Mouse (Mus musculus) MN1 (cell line): ENCODE results near the gene Cdca5.
A peak's percentile ranks its signal among the peaks of the same experiment; 100 is the strongest.

Experiments
- DNase-seq: peaks from one replicate; pipeline ENCODE4 v3.0.0-alpha.2; 2016; ENCODE audit warnings: low spot score

Cdca5 gene

DNA sequence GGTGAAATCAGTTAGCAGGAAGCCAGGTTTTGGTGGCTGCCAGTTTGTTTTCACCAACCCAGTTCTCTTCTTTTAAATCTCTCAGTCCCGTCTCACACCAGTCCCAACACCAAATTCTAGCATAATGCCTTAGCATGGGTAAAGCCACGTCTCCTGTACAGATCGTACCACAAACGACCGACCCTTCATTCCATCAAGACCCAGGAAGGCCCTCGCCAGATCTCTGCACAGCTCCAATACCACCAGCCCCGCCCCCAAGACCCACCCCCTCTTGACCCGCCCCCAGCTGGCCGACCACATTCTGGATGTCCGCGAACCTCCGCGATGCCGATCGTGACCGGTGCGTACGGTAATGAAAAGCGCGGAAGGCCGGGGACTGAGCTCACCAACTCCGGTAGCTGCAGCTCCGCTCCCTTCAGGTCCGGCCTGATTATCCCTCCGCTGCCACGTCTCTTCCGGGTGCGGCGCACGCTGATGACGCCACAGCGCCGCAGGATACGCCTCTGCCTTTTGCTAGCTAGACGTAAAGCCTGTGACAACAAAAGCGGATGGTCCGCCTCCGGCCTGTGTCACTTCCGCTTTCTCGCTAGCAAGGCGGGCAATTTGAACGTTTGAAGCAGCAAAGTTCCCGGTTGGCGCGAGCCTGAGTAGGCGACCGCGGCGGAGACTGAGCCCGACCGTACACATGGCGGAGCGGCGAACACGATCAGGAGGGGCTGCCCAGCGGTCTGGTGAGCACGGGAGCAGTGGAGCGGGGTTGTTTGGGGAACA is at the start of gene Cdca5, which contains the start of gene Zfpl1:
Cdca5 (plus strand) TSS at position 506 of the 771 bp plus-strand sequence.
Zfpl1 (minus strand) TSS at position 479 of the 771 bp plus-strand sequence.
- peak; percentile 99 for DNase-seq

DNA sequence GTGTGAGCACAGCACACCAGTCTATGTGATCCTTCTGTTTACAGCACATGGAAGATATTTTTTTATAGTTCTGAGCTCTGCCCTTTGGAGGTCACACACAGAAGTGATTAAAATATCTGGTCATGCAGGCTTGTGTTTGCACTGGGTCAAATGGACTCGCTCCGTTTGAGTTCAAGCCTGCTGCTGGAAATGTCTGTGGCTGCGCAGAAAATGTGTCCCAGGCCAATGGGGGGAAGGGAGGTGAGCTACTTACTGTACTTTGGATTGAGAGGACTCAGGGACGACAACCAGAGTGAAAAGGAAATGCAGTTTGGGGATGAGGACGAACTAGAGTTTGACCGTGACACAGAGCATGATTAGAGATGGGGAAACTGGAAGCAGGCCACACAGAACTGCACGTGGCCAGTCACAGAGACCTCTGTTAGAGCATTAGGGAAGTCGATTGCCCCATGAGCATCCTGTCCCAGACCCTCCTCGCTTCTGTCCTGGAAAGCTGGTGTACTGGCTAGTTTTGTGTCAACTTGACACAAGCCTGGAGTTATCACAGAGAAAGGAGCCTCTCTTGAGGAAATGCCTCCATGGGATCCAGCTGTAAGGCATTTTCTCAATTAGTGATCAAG is 48.7 kb upstream of the Cdca5 start:
- DNase-seq, result no peak

DNA sequence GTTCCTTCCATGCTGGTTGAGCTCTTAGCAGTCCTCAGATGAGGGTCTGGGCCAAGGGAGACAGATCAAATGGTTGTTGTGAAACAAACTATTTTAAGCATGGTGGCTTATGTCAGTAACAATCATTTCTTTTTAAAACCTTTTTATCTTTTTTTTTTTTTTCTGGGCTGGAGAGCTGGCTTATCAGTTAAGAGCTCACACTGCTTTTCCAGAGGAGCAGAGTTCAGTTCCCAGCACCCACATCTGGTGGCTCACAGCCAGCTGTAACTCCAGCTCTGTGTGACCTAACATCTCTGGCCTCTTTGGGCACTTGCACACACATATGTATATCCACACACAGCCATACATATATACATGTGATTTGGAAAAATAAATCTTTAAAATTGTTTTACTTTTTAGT is 47.1 kb upstream of the Cdca5 start:
- DNase-seq, result no peak

DNA sequence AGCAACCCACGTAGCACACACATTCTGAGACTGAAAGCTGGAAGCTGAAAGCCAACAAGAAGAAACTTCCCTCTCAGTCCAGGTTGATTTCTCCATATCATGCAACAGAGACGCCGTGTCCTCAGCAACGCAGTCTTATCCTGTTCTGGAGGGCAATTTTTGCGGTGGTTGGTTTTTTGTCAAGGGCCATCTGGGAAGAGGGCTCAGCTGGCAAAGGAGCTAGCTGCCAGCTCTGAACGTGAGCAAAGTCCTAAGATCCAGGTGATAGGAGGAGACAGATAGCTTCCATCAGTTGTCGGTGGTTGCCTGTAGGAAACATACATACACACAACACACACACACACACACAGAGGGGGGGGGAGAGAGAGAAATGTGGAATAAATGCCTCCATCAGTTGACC is 46.5 kb upstream of the Cdca5 start:
- DNase-seq, result no peak

DNA sequence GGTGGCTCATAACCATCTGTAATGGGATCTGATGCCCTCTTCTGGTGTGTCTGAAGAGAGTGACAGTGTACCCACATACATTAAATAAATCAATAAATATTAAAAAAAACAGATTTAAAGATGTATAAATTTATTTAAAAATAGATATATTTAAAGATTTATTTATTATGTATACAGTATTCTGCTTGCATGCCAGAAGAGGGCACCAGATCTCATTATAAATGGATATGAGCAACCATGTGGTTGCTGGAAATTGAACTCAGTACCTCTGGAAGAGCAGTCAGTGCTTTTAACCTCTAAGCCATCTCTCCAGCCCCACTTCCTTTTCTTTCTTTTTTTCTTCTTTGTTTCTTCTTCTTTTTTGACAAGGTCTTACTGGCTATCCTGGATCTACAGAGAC is 44.8 kb upstream of the Cdca5 start:
- no peak for DNase-seq

DNA sequence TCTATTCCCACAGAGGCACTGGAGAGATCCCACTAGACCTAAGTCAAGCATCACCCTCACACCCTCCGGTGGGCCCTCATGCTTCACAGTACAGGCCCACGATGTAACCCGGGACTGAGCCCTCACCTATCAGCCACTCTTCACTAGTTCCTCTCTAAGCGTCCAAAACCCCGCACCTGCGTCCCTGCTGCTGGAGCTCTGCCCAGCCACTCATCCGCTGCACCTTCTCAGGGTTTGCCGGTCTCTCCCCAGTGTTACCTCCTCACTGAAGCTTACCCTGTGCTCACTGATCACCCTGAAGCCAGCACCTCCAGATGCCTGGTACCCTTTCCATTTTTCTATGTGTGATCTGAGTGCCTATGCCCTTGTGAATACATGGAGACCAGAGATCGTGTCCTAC is 42.5 kb upstream of the Cdca5 start:
- no peak for DNase-seq

DNA sequence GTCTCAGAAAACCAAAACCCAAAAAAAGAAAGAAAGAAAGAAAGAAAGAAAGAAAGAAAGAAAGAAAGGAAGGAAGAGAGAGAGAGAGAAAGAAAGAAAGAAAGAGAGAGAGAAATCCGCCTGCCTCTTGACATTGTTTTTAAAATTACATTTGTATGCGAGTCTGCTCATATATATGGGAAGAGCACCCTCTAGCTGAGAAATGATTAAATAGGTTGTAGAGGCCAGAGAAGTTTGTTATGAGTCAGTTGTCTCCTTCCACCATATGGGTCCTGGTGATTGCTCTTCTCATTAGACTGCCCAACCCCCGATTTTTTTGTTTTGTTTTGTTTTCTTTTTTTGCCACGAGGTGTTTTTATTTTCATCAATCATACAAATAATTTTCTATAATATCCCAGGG is 40.7 kb upstream of the Cdca5 start:
- peak; percentile 83 for DNase-seq

DNA sequence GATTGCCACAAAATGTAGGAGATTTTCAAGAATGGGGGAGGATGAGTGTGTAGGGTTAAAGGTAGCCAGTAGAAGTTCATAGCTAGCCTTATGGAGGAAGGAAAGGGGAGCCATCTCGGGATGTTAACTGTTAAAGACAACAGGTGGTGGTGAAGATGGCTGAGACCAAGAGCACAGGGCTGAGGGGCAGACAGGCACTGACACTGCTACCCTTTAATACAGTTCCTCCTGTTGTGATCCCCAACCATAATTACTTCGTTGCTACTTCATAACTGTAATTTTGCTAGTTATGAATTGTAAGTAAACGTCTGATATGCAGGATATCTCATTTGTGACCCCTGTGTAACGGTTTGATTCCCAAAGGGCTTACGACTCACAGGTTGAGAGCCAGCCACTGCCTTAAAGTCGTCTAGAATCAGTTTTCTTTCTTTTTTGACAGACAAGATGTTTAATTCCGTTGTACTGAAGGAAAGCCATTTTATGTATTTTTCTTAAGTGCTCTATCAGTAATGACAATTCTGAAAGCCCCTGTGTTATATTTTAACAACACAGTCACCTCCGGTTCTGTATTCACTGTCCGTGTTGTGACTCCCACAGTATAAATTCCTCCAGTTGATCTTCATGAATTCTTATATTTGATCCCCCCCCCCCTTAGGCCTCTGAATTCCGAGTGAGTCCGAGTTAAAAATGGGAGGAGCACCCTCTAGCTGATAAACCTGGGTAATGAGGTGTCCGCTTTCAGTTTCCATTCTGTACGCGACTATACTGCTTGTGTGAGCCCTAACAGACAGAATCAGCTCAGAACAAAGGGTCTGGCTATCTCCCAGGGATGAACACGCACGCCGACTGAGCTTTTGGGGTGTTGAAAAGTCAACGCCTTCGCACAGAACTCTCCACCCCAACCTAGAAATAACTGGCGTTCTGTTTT is 39.2 kb upstream of the Cdca5 start:
- no peak for DNase-seq

DNA sequence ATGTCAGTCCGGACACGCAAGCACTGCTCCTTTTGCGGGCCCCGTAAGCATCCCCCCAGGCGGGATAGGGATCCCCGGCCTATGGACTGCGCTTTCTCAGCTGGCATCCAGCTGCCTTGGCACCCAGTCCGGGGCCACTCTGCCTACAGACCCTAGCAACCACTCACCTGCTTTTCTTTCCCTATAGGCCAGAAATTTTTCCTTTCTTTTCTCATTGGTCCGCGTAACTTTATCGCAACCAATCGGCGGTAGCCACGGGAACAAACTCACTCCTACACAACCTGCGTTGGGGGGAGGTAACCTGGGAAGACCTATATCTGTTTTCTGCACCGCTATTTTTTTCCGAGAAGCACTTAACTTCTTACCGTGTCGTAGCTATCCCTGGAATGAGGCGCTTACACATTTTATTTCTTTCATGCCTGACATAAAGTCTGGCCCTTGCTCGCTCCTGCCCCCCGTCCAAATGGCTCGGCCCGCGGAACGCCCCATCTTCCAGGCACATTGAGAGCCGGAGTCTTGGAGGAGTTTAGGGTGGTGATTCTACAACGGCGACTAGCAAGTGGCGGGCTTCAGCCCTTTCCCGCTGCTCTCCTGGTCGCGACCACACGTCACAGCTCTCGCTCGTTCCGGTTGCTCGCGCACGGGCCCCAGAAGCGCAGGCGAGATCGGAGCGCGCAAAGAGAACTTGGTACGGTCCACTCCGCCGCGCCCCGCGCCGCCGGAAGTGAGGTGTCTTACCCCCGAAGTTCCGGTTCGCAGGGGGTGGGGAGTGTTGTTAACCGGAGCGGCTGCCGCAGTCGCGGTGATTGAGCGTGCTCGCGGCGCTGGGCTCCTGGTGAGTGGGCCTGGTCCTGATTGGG is 38.3 kb upstream of the Cdca5 start, which contains the start of gene Syvn1:
Syvn1 (plus strand) TSS at position 283 of the 860 bp plus-strand sequence.
- peak; percentile 97 for DNase-seq

DNA sequence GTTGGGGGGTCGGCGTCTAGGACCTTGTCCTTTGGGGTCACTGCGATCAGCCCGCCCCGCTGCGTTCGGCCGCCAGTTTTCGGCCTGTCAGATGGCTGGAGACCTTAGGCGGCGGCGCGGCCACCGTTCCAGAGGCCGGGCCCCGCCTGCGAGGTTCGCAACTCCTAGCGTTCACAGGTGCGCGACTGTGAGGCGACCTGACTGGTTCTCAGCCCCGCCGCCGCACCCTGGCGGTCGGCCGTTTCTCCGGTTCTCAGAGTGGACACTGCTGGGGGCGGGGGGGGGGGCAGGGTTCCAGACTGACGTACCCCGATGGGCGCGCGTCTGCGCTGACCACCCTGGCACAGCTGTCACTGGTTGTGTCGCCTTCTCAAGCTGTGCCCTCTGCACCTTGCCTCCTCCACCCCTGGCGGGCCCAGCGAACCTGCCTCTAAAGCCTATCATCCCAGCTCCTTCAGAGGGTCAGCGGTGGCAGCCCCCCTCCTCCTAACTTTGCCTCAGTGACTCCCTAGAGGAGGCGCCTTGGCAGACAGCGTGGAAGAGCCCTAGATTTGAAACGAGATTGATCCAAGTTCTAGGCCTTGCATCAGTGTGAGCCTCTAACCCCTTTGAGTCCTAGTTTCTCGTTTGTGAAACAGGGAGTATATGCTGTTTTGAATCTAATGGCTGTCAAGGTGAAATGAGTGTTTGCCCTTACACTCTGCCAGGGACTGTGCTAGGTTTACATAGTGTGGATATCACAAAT is 37.5 kb upstream of the Cdca5 start:
- peak; percentile 61 for DNase-seq

DNA sequence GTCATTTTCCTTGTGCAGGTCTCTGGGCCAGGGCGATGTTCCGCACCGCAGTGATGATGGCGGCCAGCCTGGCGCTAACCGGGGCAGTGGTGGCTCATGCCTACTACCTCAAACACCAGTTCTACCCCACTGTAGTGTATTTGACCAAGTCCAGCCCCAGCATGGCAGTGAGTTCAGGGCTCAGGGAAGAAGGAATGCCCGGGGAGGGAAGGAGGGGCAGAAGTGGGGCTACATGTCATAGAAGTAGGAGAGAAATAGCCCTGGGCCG is 37.0 kb upstream of the Cdca5 start:
- no peak for DNase-seq

DNA sequence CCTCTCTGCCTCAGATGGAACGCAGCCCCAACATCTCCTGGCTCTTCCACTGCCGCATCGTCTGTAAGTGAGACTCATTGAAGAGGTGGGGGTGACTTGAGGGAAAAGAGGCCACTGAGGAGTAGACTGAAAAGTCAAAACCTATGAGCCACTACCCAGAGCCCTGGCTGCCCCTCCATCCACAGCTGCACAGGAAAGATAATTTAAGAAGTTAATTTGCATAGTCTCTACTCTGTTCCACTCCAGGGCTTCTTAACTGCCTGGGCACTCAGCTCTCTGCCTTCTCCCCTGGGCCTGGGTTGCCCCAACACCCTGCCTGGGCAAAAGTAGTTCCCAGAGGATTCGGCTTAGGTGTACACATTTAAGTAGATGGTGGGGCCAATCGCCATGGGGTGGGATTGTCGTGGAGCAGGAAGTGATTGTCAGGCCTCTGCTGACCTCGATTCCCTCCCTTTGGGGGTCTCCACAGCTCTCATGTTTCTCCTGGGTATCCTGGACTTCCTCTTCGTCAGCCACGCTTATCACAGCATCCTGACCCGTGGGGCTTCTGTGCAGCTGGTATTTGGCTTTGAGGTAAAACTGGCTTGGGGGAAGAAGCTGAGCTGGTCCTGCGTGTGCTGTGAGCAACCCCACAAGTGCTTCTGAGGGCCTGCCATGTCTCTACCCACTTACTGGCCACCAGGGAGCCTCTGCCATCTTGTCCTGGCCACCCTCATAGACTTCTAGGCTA is 35.9 kb upstream of the Cdca5 start:
- DNase-seq, result no peak

DNA sequence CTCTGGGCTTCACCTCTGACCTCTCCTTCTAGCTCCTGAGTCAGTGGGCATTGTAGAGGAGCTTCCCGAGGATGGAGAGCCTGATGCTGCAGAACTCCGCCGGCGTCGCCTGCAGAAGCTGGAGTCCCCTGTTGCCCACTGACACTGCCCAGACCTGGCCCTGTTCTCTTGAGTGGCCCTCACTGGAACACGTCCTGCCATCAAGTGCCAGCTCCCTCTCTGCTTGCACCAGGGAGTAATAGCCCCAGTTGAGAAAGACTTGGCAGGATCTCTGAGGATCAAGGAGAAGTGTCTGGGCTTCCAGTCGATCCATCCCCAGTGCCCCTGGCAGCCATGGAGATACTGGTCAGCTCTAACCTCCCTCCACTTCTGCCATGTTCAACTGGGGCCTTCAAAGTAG is 32.3 kb upstream of the Cdca5 start:
- no peak for DNase-seq

DNA sequence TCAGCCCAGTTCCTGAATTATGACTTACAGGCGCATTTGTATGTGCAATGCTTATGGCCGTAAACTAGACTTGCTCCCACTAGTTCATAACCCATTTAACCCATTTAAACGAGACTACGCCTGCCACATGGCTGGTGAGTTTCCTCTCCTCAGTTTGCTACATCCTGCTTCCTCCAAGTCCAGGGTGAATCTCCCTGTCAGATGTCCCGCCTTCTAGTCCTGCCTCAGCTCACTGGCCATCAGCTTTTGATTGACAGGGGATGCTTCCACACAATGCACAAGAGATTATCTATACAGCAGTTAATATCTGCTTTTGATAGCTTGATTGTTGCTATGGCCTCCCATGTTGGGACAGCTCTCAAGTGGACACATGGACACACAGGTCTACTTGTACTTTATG is 30.5 kb upstream of the Cdca5 start:
- DNase-seq, result peak; percentile 52

DNA sequence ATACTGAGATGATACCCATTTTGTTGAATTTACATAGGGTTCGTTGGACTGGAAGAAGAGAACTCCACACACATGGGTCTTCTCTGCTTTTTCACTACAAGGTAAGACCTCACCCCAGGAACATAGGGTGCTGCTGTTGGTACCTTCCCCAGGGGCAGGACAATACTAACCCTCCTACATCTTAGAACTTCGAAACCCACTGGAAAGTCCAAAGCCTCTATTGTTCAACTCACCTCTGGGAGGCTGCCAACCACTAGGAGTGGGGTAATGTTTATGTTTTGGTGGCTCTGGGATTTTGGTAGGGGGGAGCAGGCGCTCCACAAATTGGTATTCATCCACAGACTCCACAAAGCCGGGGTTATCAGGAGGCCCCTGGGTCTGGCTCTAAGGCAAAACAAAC is 28.1 kb upstream of the Cdca5 start:
- no peak for DNase-seq

DNA sequence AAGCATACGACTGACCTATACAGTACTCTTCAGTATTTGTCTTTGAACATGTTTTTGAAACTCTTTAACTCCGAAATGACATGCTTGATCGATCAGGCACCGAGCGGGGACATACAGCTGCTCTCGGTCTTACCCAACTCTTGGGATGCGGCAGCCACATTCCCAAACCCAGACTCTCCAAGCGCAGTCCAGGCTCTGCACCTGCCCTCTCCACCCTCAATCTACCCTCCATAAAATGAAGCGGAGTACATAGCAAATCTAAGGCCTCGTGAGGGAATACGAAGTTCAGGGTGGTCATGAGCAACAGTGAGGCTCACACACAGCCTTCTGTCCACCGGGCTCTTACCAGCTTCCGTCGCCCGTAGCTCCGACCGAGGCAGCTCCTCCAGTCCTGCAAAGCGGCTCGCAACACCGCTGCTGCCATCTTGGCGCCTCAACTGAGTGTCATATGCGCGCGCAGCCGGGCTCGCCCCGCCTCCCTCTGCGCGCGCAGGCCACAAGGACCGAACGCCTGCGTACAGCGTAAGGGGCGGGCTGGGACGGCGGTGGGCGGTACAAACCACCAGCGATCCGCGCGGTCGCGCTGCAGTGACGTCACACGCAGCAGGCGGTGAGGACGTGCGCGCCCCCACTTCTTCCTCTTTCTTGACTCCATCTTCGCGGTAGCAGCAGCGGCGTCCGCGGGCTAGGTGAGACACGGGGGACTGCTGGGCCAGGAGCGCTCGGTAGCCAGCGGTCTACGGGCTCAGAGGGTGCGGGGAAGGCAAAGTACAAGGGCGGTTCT is 27.3 kb upstream of the Cdca5 start, which contains the start of the genes Mrpl49 and Fau:
Mrpl49 (minus strand) TSS at position 473 of the 784 bp plus-strand sequence.
Fau (plus strand) TSS at position 532 of the 784 bp plus-strand sequence.
- DNase-seq, result peak; percentile 99

DNA sequence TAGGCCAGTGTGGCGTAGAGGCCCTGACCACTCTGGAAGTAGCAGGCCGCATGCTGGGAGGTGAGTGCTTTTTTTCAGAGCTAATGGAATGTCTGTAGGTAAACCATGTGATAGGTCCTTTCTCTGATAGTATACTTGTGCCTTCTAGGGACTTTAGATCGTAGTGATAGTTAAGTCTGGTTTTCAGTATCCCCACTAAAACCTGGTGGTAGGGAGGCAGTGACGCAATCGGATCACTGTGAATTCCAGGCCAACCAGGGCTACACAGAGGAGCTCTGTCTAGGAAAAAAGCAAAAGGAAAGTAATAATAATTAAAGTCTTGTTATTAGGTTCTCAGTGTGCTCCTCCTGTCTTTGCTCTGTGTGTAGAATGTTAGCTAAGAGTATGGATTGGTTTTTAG is 26.3 kb upstream of the Cdca5 start:
- peak; percentile 51 for DNase-seq

DNA sequence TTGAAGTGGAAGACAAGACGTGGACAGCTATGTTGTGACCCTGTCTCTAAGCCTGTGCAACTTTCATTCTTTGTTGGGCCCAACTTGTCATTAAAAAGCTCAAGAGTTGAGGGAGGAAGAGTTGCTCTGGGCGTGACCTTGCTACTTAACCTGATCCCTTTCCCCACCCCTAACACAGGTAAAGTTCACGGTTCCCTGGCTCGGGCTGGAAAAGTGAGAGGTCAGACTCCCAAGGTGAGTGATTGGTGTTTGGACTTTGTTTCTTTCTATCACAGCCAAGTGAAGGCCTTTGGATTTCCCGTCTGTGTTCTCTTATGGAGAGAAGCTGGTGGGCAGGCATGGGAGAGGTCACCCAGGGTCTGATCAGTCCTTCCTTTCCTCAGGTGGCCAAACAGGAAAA is 25.8 kb upstream of the Cdca5 start:
- no peak for DNase-seq

DNA sequence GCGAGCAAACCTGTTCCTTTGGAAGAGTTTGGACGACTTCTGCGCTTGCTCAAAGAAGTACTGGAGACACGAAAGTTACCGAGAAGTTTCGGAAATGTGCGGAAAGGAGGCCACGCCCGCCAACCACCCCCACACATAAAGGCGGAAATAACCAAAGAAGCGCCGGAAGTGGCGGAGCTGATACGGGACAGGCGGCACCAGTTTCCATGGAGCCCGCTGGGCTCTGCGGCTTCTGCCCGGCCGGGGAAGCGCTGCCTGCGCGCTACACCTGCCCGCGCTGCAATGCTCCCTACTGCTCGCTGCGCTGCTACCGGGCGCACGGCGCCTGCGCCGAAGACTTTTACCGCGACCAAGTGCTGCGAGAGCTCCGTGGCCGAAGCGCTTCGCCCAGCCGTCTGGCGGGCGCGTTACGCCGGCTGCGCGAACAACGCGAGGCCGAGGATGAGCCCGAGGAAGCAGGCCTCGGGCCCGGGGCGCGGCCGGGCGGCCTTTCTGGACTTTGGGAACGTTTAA is 23.7 kb upstream of the Cdca5 start, which contains the start of gene Znhit2:
Znhit2 (plus strand) TSS at position 172 of the 513 bp plus-strand sequence.
- peak; percentile 97 for DNase-seq
